ENCODE assay signal across 9 mouse cellular contexts in genomic region chr14:31434426-31434825, GRCm38 (mm10). TPM values are rescaled to one million over a fixed set of nuclear protein-coding genes. Genes with fewer than 3 reads are reported as not detected.
A peak's percentile ranks its signal among the peaks of the same experiment; 100 is the strongest.
DNase-seq lines count a peak whose midpoint lies in the region; ATAC-seq and TF ChIP-seq lines count a peak whose summit lies in the region.
"Had no signal": no experiment of that assay in that cellular context is flagged by ENCODE, and none has a peak within 500 bp of the region (broad histone marks: within the 10 kb centered on the region; RNA-seq: fewer than 3 reads in every experiment).

No protein-coding gene starts in this region.

- 0 out of 2 replicates have a peak, but pooled peaks cover 2% of the 10 kb centered on the region for H3K79me2 ChIP-seq in heart, adult 2 months (replicated peaks; ENCODE audit: control insufficient read depth, insufficient read depth, low read length)
- H3K79me2 ChIP-seq in C2C12 (ENCODE audit: control insufficient read depth, insufficient read depth): peaks cover 16% of the 10 kb centered on the region

- no peak overlapping the region for H3ac ChIP-seq in C2C12 (ENCODE audit: control insufficient read depth, insufficient read length, low read depth)

- H3K36me3 ChIP-seq in heart, adult 2 months (ENCODE audit: control insufficient read depth, insufficient read depth, low read length): peaks cover 13% of the 10 kb centered on the region
- no peaks in the 10 kb centered on the region for H3K36me3 ChIP-seq in C2C12 (ENCODE audit: control insufficient read depth, insufficient read depth)
- H3K36me3 ChIP-seq in heart, postnatal 0 days (replicated peaks; ENCODE audit: control insufficient read depth, insufficient read depth, low read length): no peaks in the 10 kb centered on the region
- no peaks in the 10 kb centered on the region for H3K36me3 ChIP-seq in liver, embryonic 15.5 days (replicated peaks)

- WGBS in heart, adult 2 months: 42% methylated on average over 5 of the region's 5 CpGs
- 68% methylated on average over 5 of the region's 5 CpGs for WGBS in heart, postnatal 0 days
- 54% methylated on average over 5 of the region's 5 CpGs for WGBS in liver, embryonic 15.5 days (ENCODE audit: insufficient replicate concordance)

- H3K79me3 ChIP-seq in C2C12 (ENCODE audit: low read depth): peaks cover 4% of the 10 kb centered on the region

- H3K9ac ChIP-seq in heart, adult 2 months (ENCODE audit: low read depth, low read length): no peak overlapping the region
- H3K9ac ChIP-seq in heart, postnatal 0 days (replicated peaks; ENCODE audit: low read depth, low read length): no peak overlapping the region
- no peak overlapping the region for H3K9ac ChIP-seq in liver, embryonic 15.5 days

- TF ChIP-seq EP300 in heart, adult 2 months (IDR thresholded peaks at IDR 0.05; ENCODE audit: insufficient read depth, low read depth, low read length): no peak
- no peak for TF ChIP-seq EP300 in heart, postnatal 0 days (IDR thresholded peaks at IDR 0.05; ENCODE audit: low read depth)

- TF ChIP-seq CTCF in heart, adult 2 months (IDR thresholded peaks at IDR 0.05): no peak
- TF ChIP-seq CTCF in C2C12 (IDR thresholded peaks at IDR 0.05; ENCODE audit: control insufficient read depth, insufficient read depth, insufficient read length): no peak
- TF ChIP-seq CTCF in heart, postnatal 0 days (IDR thresholded peaks at IDR 0.05; ENCODE audit: low read depth): no peak

- peak overlapping the region; percentile 94 for H3K4me2 ChIP-seq in heart, postnatal 0 days (ENCODE audit: low read depth, low read length)
- H3K4me2 ChIP-seq in liver, embryonic 15.5 days: peak overlapping the region; percentile 77

- H3K27me3 ChIP-seq in heart, adult 2 months (ENCODE audit: control insufficient read depth, insufficient read depth, low read length): no peaks in the 10 kb centered on the region
- no peaks in the 10 kb centered on the region for H3K27me3 ChIP-seq in C2C12 (ENCODE audit: control insufficient read depth, insufficient read depth, insufficient read length)
- H3K27me3 ChIP-seq in heart, postnatal 0 days (ENCODE audit: control insufficient read depth, insufficient read depth, low read length): no peaks in the 10 kb centered on the region
- H3K27me3 ChIP-seq in liver, embryonic 15.5 days: peaks cover 55% of the 10 kb centered on the region

- ATAC-seq in heart, postnatal 0 days (ENCODE audit: insufficient read depth, low read depth): no peak
- no peak for ATAC-seq in liver, embryonic 15.5 days (ENCODE audit: insufficient read depth)

- no peak for DNase-seq in heart, adult 2 months
- DNase-seq in heart, postnatal 10 days: no peak
- no peak for DNase-seq in heart, postnatal 0 days (ENCODE audit: low spot score)
- no peak for DNase-seq in left cerebral cortex, adult 8-10 months (ENCODE audit: low spot score in 2 of 2)
- DNase-seq in embryo, embryonic 10 days (ENCODE audit: low spot score): no peak
- DNase-seq in cerebellum, postnatal 36 days: no peak
- DNase-seq: lung, postnatal 4 days had no signal

- H3K4me1 ChIP-seq in heart, adult 2 months (ENCODE audit: control insufficient read depth, insufficient read depth, low read length): peaks cover 18% of the 10 kb centered on the region
- H3K4me1 ChIP-seq in heart, postnatal 0 days (ENCODE audit: control insufficient read depth, insufficient read depth): peaks cover 20% of the 10 kb centered on the region
- peaks cover 57% of the 10 kb centered on the region for H3K4me1 ChIP-seq in liver, embryonic 15.5 days (replicated peaks)

- intact Hi-C loops in heart, adult 2 months (cut with DNase I): no loop called here
- intact Hi-C loops in heart, postnatal 10 days (cut with DNase I): loop anchor here (2.0 kb wide), 1 partner anchor 18 kb away; no protein-coding TSS in a partner anchor

- H3K9me3 ChIP-seq in heart, postnatal 0 days (replicated peaks; ENCODE audit: control insufficient read depth, low read length): no peaks in the 10 kb centered on the region
- H3K9me3 ChIP-seq in liver, embryonic 15.5 days (replicated peaks): no peaks in the 10 kb centered on the region

- H3K4me3 ChIP-seq in heart, adult 2 months: peak overlapping the region; percentile 84
- peak overlapping the region; percentile 65 for H3K4me3 ChIP-seq in C2C12 (ENCODE audit: insufficient read depth, poor library complexity, severe bottlenecking)
- peak overlapping the region; percentile 85; the same call in 1 of the 2 replicates for H3K4me3 ChIP-seq in heart, postnatal 0 days (ENCODE audit: low read depth, low read length)
- peak overlapping the region; percentile 66 for H3K4me3 ChIP-seq in liver, embryonic 15.5 days (replicated peaks)

- TF ChIP-seq POLR2A in heart, adult 2 months (IDR thresholded peaks at IDR 0.05; ENCODE audit: insufficient read depth, low read depth, low read length): no peak

- H3K27ac ChIP-seq in heart, adult 2 months: peak overlapping the region; percentile 84
- H3K27ac ChIP-seq in heart, postnatal 0 days (ENCODE audit: low read depth): no peak overlapping the region
- peak overlapping the region; percentile 65 for H3K27ac ChIP-seq in liver, embryonic 15.5 days (replicated peaks)

TF ChIP-seq in C2C12, 6 proteins besides CTCF, POLR2A, EP300 and RAD21:
- no peak for TF ChIP-seq MAX (IDR thresholded peaks at IDR 0.05)

RNA-seq across cellular contexts. Expression of gene Sh3bp5, which starts 1.5 kb away (rescaled TPM):
- 10 to 100 TPM; 51.0 to 58.3 TPM for total RNA-seq in heart, adult 2 months (2021)
- 27.0 and 37.1 TPM in 2 replicates for polyA plus RNA-seq in heart, adult 2 months (2012; rRNA removed)
- 10 to 100 TPM; 59.7 to 65.1 TPM for total RNA-seq in heart, postnatal 10 days (2021)
- 8.7 TPM for polyA plus RNA-seq in C2C12 (2012; fragmentation: generic; extraction: Trizol)
- total RNA-seq in heart, postnatal 0 days (2014; rRNA removed; ENCODE audit: low replicate concordance): 10.2 and 14.2 TPM in 2 replicates
- 37.6 and 43.4 TPM in 2 replicates for polyA plus RNA-seq in heart, postnatal 0 days (2015; fragmentation: Nextera tagmentation; extraction: Ambion mirVana)
- polyA plus RNA-seq in liver, embryonic 15.5 days (2015; fragmentation: Nextera tagmentation; extraction: Ambion mirVana): 16.9 and 21.5 TPM in 2 replicates
- 10 to 100 TPM; 44.6 to 70.2 (median 56.1) TPM for total RNA-seq in left cerebral cortex, adult 8-10 months (2022)

RNA-seq across cellular contexts. Expression of gene Eaf1, which starts 59.8 kb away (rescaled TPM):
- 10 to 100 TPM; 10.8 to 14.6 TPM for total RNA-seq in heart, adult 2 months (2021)
- 11.2 and 12.2 TPM in 2 replicates for polyA plus RNA-seq in heart, adult 2 months (2012; rRNA removed)
- 10 to 100 TPM; 14.2 to 15.1 TPM for total RNA-seq in heart, postnatal 10 days (2021)
- 30.2 TPM for polyA plus RNA-seq in C2C12 (2012; fragmentation: generic; extraction: Trizol)
- 7.4 and 12.1 TPM in 2 replicates for total RNA-seq in heart, postnatal 0 days (2014; rRNA removed; ENCODE audit: low replicate concordance)
- 6.5 TPM in 2 replicates for polyA plus RNA-seq in heart, postnatal 0 days (2015; fragmentation: Nextera tagmentation; extraction: Ambion mirVana)
- polyA plus RNA-seq in liver, embryonic 15.5 days (2015; fragmentation: Nextera tagmentation; extraction: Ambion mirVana): 23.5 and 23.8 TPM in 2 replicates
- 10 to 100 TPM; 12.5 to 16.6 (median 13.3) TPM for total RNA-seq in left cerebral cortex, adult 8-10 months (2022)
